In genomic region chr15:31225643-31226325, GRCm38 (mm10) we compare ENCODE assay signal across 8 mouse cellular contexts. TPM values are rescaled to one million over a fixed set of nuclear protein-coding genes. Genes with fewer than 3 reads are reported as not detected.
A peak's percentile ranks its signal among the peaks of the same experiment; 100 is the strongest.
DNase-seq lines count a peak whose midpoint lies in the region; ATAC-seq and TF ChIP-seq lines count a peak whose summit lies in the region.

No protein-coding gene starts in this region.

- H3K4me2 ChIP-seq in hindbrain, embryonic 16.5 days (ENCODE audit: low read length): peak overlapping the region; percentile 89
- peak overlapping the region; percentile 76 for H3K4me2 ChIP-seq in midbrain, postnatal 0 days (ENCODE audit: low read depth, low read length, poor library complexity, severe bottlenecking)

- H3K4me1 ChIP-seq in liver, adult 2 months (ENCODE audit: control insufficient read depth, insufficient read depth, low read length): peaks cover 14% of the 10 kb centered on the region
- peaks cover 11% of the 10 kb centered on the region for H3K4me1 ChIP-seq in hindbrain, embryonic 16.5 days (ENCODE audit: control insufficient read depth, insufficient read depth, low read depth, low read length)
- no peaks in the 10 kb centered on the region for H3K4me1 ChIP-seq in midbrain, postnatal 0 days (ENCODE audit: insufficient read depth, low read length)

- peak overlapping the region; percentile 98 for H3K9ac ChIP-seq in liver, adult 2 months (ENCODE audit: low read depth, low read length)
- H3K9ac ChIP-seq in hindbrain, embryonic 16.5 days (ENCODE audit: low read depth, low read length): no peak overlapping the region
- H3K9ac ChIP-seq in midbrain, postnatal 0 days (replicated peaks; ENCODE audit: low read length, poor library complexity, severe bottlenecking): no peak overlapping the region

- no peak for TF ChIP-seq POLR2A in liver, adult 2 months (IDR thresholded peaks at IDR 0.05; ENCODE audit: extremely low read depth, insufficient read depth, low read length)

- no peak for ATAC-seq in hindbrain, embryonic 16.5 days
- no peak for ATAC-seq in midbrain, postnatal 0 days (ENCODE audit: low FRiP score)

- intact Hi-C loops in gastrocnemius, postnatal 36 days (cut with DNase I): no loop called here

- H3K27ac ChIP-seq in liver, adult 2 months (replicated peaks; ENCODE audit: insufficient read depth, low read depth, low read length): peak overlapping the region; percentile 97
- no peak overlapping the region for H3K27ac ChIP-seq in hindbrain, embryonic 16.5 days (ENCODE audit: low read depth, low read length)
- no peak overlapping the region for H3K27ac ChIP-seq in midbrain, postnatal 0 days (ENCODE audit: low read depth, low read length)

- no peaks in the 10 kb centered on the region for H3K27me3 ChIP-seq in liver, adult 2 months (ENCODE audit: control insufficient read depth, insufficient read depth, low read length)
- no peaks in the 10 kb centered on the region for H3K27me3 ChIP-seq in hindbrain, embryonic 16.5 days (replicated peaks; ENCODE audit: control insufficient read depth, insufficient read depth, low read length)
- no peaks in the 10 kb centered on the region for H3K27me3 ChIP-seq in midbrain, postnatal 0 days (ENCODE audit: insufficient read depth, low read length)

- peak overlapping the region; percentile 94 for H3K4me3 ChIP-seq in liver, adult 2 months (ENCODE audit: insufficient read depth, low read depth, low read length)
- H3K4me3 ChIP-seq in hindbrain, embryonic 16.5 days (ENCODE audit: low read length): peak overlapping the region; percentile 85
- H3K4me3 ChIP-seq in midbrain, postnatal 0 days (ENCODE audit: low read depth, low read length): no peak overlapping the region

- peaks cover 10% of the 10 kb centered on the region; the same call in 1 of the 2 replicates for H3K79me2 ChIP-seq in liver, adult 2 months (ENCODE audit: control insufficient read depth, insufficient read depth, low read length)

- peak; percentile 80 for DNase-seq in liver, adult 2 months (ENCODE audit: extremely low read depth, low read depth, low spot score)
- DNase-seq in liver: no peak
- peak; percentile 53 for DNase-seq in T-cell, adult 2 months (ENCODE audit: low spot score)
- DNase-seq in midbrain, postnatal 0 days (ENCODE audit: low spot score): no peak
- no peak for DNase-seq in cerebellum, adult 8-10 months
- DNase-seq in gastrocnemius, postnatal 4 days (ENCODE audit: low spot score in 2 of 2): no peak
- DNase-seq in gastrocnemius, postnatal 36 days: no peak

- peaks cover 3% of the 10 kb centered on the region for H3K36me3 ChIP-seq in liver, adult 2 months (ENCODE audit: control insufficient read depth, insufficient read depth, low read length)
- H3K36me3 ChIP-seq in hindbrain, embryonic 16.5 days (ENCODE audit: control insufficient read depth, insufficient read depth, low read length): no peaks in the 10 kb centered on the region
- no peaks in the 10 kb centered on the region for H3K36me3 ChIP-seq in midbrain, postnatal 0 days (ENCODE audit: insufficient read depth, low read length)

- 21% methylated on average over 4 of the region's 4 CpGs for WGBS in liver, adult 2 months
- 73% methylated on average over 4 of the region's 4 CpGs for WGBS in hindbrain, embryonic 16.5 days
- WGBS in midbrain, postnatal 0 days: 86% methylated on average over 4 of the region's 4 CpGs

- TF ChIP-seq CTCF in liver, adult 2 months (IDR thresholded peaks at IDR 0.05; ENCODE audit: low read depth, low read length): no peak
- no peak for TF ChIP-seq CTCF in midbrain, postnatal 0 days (IDR thresholded peaks at IDR 0.05)

- H3K9me3 ChIP-seq in hindbrain, embryonic 16.5 days (ENCODE audit: control insufficient read depth, low read length): no peaks in the 10 kb centered on the region
- H3K9me3 ChIP-seq in midbrain, postnatal 0 days (ENCODE audit: low read length): no peaks in the 10 kb centered on the region

RNA-seq across cellular contexts. Expression of gene Dap, which starts 1.7 kb away (rescaled TPM):
- total RNA-seq in liver, adult 2 months (2014; rRNA removed): 53.6 and 63.8 TPM in 2 replicates
- polyA plus RNA-seq in liver, adult 2 months (2012; rRNA removed): 156 and 257 TPM in 2 replicates
- polyA plus RNA-seq in hindbrain, embryonic 16.5 days (2015; fragmentation: Nextera tagmentation; extraction: Ambion mirVana): 20.9 and 24.8 TPM in 2 replicates
- total RNA-seq in midbrain, postnatal 0 days (2014; rRNA removed): 14.8 and 22.1 TPM in 2 replicates
- 26.1 and 28.2 TPM in 2 replicates for polyA plus RNA-seq in midbrain, postnatal 0 days (2015; fragmentation: Nextera tagmentation; extraction: Ambion mirVana)
- total RNA-seq in gastrocnemius, postnatal 4 days (2021): 10 to 100 TPM; 69.4 to 78.0 TPM
- 1 to 10 TPM; 8.8 to 9.9 TPM for total RNA-seq in gastrocnemius, postnatal 36 days (2021)

Comparison
In these comparisons a context has a peak if more than half of its experiments do, and no peak if none do; other contexts are left out.
1. DNase-seq: peak in liver, adult 2 months (single experiment) and T-cell, adult 2 months (single experiment); none in liver (single experiment), midbrain, postnatal 0 days (single experiment), cerebellum, adult 8-10 months (single experiment), gastrocnemius, postnatal 4 days (0 of 2) and gastrocnemius, postnatal 36 days (0 of 2).